ENCODE assay signal across 19 mouse cellular contexts in the genomic region with DNA sequence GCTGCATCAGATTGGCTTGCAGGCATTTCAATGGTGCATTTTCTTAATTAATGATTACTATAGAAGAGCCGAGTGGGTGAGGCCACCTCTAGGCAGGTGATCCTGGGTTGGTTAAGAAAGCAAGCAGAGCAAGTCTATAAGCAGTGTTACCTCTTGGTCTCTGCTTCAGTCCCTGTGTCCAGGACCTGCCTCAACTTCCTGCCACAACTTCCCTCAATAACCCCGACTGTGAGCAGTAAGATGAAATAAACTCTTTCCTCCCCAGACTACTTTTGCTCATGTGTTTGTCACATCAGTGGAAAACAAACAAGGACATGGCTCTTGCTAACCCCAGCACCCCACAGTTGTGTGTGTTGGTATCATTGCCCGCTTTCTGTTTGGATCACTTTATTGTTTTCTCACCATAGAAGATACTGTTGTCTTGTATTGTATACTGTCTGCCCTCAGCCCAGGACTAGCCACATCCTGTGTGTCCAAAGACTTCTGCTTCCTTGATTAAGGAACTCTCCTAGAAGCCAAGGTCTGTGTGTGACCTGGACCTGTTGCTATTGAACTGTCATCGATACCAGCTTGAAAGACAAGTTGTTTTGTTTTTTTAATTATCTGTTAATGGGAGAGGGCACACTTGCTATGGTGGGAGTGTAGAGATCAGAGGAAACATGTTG. TPM values are rescaled to one million over a fixed set of nuclear protein-coding genes. Genes with fewer than 3 reads are reported as not detected.
DNase-seq lines count a peak whose midpoint lies in the region; ATAC-seq and TF ChIP-seq lines count a peak whose summit lies in the region.
"Had no signal": no experiment of that assay in that cellular context is flagged by ENCODE, and none has a peak within 500 bp of the region (broad histone marks: within the 10 kb centered on the region; RNA-seq: fewer than 3 reads in every experiment).

No protein-coding gene starts in this region.

- intact Hi-C loops in heart, adult 2 months (cut with DNase I) = no loop called here

- H3K9ac ChIP-seq in heart, adult 2 months (ENCODE audit: low read depth, low read length) = no peak overlapping the region
- no peak overlapping the region for H3K9ac ChIP-seq in heart, embryonic 11.5 days (ENCODE audit: low read depth, low read length)
- no peak overlapping the region for H3K9ac ChIP-seq in lung, embryonic 16.5 days (ENCODE audit: low read length)
- no peak overlapping the region for H3K9ac ChIP-seq in liver, postnatal 0 days (replicated peaks)
- H3K9ac ChIP-seq: forebrain, postnatal 0 days; heart, embryonic 12.5 days; hindbrain, embryonic 14.5 days; limb, embryonic 13.5 days; stomach, embryonic 15.5 days had no signal

- TF ChIP-seq POLR2A in heart, adult 2 months (IDR thresholded peaks at IDR 0.05; ENCODE audit: insufficient read depth, low read depth, low read length) = no peak

- TF ChIP-seq CTCF in heart, adult 2 months (IDR thresholded peaks at IDR 0.05) = no peak
- no peak for TF ChIP-seq CTCF in liver, postnatal 0 days (IDR thresholded peaks at IDR 0.05; ENCODE audit: low read depth)

- peak overlapping the region; percentile 86 for H3K27ac ChIP-seq in heart, adult 2 months
- H3K27ac ChIP-seq in heart, embryonic 11.5 days (ENCODE audit: low read depth, low read length) = no peak overlapping the region
- H3K27ac ChIP-seq in lung, embryonic 16.5 days (ENCODE audit: low read length) = 0 out of 2 replicates have a peak overlapping the region, but pooled peaks have one; percentile 7
- peak overlapping the region; percentile 84; the same call in 1 of the 2 replicates for H3K27ac ChIP-seq in liver, postnatal 0 days (ENCODE audit: low read depth)
- H3K27ac ChIP-seq: hindbrain, embryonic 14.5 days; limb, embryonic 13.5 days; stomach, embryonic 15.5 days had no signal

- H3K27me3 ChIP-seq in heart, adult 2 months (ENCODE audit: control insufficient read depth, insufficient read depth, low read length) = no peaks in the 10 kb centered on the region
- no peaks in the 10 kb centered on the region for H3K27me3 ChIP-seq in heart, embryonic 11.5 days (ENCODE audit: control insufficient read depth, insufficient read depth, low read length)
- H3K27me3 ChIP-seq in lung, embryonic 16.5 days (ENCODE audit: control insufficient read depth, insufficient read depth, low read depth, low read length) = no peaks in the 10 kb centered on the region
- H3K27me3 ChIP-seq in liver, postnatal 0 days (ENCODE audit: insufficient read depth, low read length) = no peaks in the 10 kb centered on the region
- H3K27me3 ChIP-seq: heart, embryonic 12.5 days; limb, embryonic 13.5 days; stomach, embryonic 15.5 days had no signal

- peaks cover 44% of the 10 kb centered on the region for H3K4me1 ChIP-seq in heart, adult 2 months (ENCODE audit: control insufficient read depth, insufficient read depth, low read length)
- H3K4me1 ChIP-seq in heart, embryonic 11.5 days (ENCODE audit: control insufficient read depth, insufficient read depth, low read length) = peaks cover 10% of the 10 kb centered on the region
- H3K4me1 ChIP-seq in lung, embryonic 16.5 days (replicated peaks; ENCODE audit: control insufficient read depth, insufficient read depth, low read length) = peaks cover 42% of the 10 kb centered on the region
- peaks cover 37% of the 10 kb centered on the region for H3K4me1 ChIP-seq in liver, postnatal 0 days (ENCODE audit: insufficient read depth)

- no peak overlapping the region for H3K4me2 ChIP-seq in heart, embryonic 11.5 days
- no peak overlapping the region for H3K4me2 ChIP-seq in lung, embryonic 16.5 days (ENCODE audit: low read depth, low read length)
- H3K4me2 ChIP-seq in liver, postnatal 0 days (ENCODE audit: low read depth, low read length) = no peak overlapping the region
- H3K4me2 ChIP-seq: heart, embryonic 12.5 days; hindbrain, embryonic 14.5 days; limb, embryonic 13.5 days; midbrain, embryonic 11.5 days; stomach, embryonic 15.5 days had no signal

- H3K36me3 ChIP-seq in heart, adult 2 months (ENCODE audit: control insufficient read depth, insufficient read depth, low read length) = peaks cover 44% of the 10 kb centered on the region
- no peaks in the 10 kb centered on the region for H3K36me3 ChIP-seq in heart, embryonic 11.5 days (ENCODE audit: control insufficient read depth, insufficient read depth, low read length)
- 0 out of 2 replicates have a peak, but pooled peaks cover 3% of the 10 kb centered on the region for H3K36me3 ChIP-seq in lung, embryonic 16.5 days (ENCODE audit: control insufficient read depth, insufficient read depth, low read length)
- peaks cover 6% of the 10 kb centered on the region for H3K36me3 ChIP-seq in liver, postnatal 0 days (replicated peaks; ENCODE audit: insufficient read depth, low read length)
- H3K36me3 ChIP-seq: stomach, embryonic 15.5 days had no signal

- H3K4me3 ChIP-seq in heart, adult 2 months = no peak overlapping the region
- no peak overlapping the region for H3K4me3 ChIP-seq in heart, embryonic 11.5 days (ENCODE audit: low read depth, low read length)
- H3K4me3 ChIP-seq in lung, embryonic 16.5 days (ENCODE audit: low read length) = no peak overlapping the region
- no peak overlapping the region for H3K4me3 ChIP-seq in liver, postnatal 0 days (ENCODE audit: low read depth, low read length)
- H3K4me3 ChIP-seq: heart, embryonic 12.5 days; limb, embryonic 13.5 days; stomach, embryonic 15.5 days had no signal

- no peaks in the 10 kb centered on the region; the same call in 1 of the 2 replicates for H3K79me2 ChIP-seq in heart, adult 2 months (replicated peaks; ENCODE audit: control insufficient read depth, insufficient read depth, low read length)

- no peak for TF ChIP-seq EP300 in heart, adult 2 months (IDR thresholded peaks at IDR 0.05; ENCODE audit: insufficient read depth, low read depth, low read length)
- no peak for TF ChIP-seq EP300 in liver, postnatal 0 days (IDR thresholded peaks at IDR 0.05; ENCODE audit: low read depth)

- WGBS in heart, adult 2 months = 62% methylated on average over 4 of the region's 4 CpGs
- WGBS in heart, embryonic 11.5 days (ENCODE audit: insufficient replicate concordance) = 70% methylated on average over 4 of the region's 4 CpGs
- 67% methylated on average over 4 of the region's 4 CpGs for WGBS in lung, embryonic 16.5 days
- WGBS in liver, postnatal 0 days (ENCODE audit: insufficient replicate concordance) = 39% methylated on average over 4 of the region's 4 CpGs

- no peak for ATAC-seq in heart, embryonic 11.5 days (replicated peaks; ENCODE audit: insufficient number of reproducible peaks, low FRiP score, low TSS enrichment)
- no peak for ATAC-seq in lung, embryonic 16.5 days (ENCODE audit: low read depth)
- no peak for ATAC-seq in liver, postnatal 0 days
- ATAC-seq: CD4-positive, CD25-positive, alpha-beta regulatory T cell, adult 4 months; forebrain, postnatal 0 days had no signal

- no peak for DNase-seq in heart, adult 2 months
- no peak for DNase-seq in lung, postnatal 25 days (ENCODE audit: low spot score)
- DNase-seq in liver, postnatal 0 days = no peak
- DNase-seq in left cerebral cortex, adult 9 months (ENCODE audit: low spot score in 2 of 2) = no peak
- no peak for DNase-seq in thymus, adult 18-20 months
- DNase-seq: adrenal gland, postnatal 25 days; cerebellum, adult 11-12 months; cerebellum, postnatal 10 days; forebrain, postnatal 0 days; layer of hippocampus, postnatal 36 days; thymus, postnatal 36 days had no signal

- H3K9me3 ChIP-seq in heart, embryonic 11.5 days (replicated peaks; ENCODE audit: control insufficient read depth, low read length) = no peaks in the 10 kb centered on the region
- no peaks in the 10 kb centered on the region for H3K9me3 ChIP-seq in lung, embryonic 16.5 days (ENCODE audit: control insufficient read depth, low read length)
- H3K9me3 ChIP-seq in liver, postnatal 0 days (ENCODE audit: low read length) = no peaks in the 10 kb centered on the region
- H3K9me3 ChIP-seq: heart, embryonic 12.5 days; limb, embryonic 13.5 days; stomach, embryonic 15.5 days had no signal

RNA-seq across cellular contexts. Expression of a gene that starts 38.3 kb away (rescaled TPM):
- 10 to 100 TPM; 14.7 to 25.3 TPM for total RNA-seq in heart, adult 2 months (2021)
- polyA plus RNA-seq in heart, adult 2 months (2012; rRNA removed) = 6.1 and 10.3 TPM in 2 replicates
- polyA plus RNA-seq in heart, embryonic 11.5 days (2014; fragmentation: Nextera tagmentation; extraction: Ambion mirVana) = 8.8 and 10.2 TPM in 2 replicates
- 16.4 and 16.7 TPM in 2 replicates for polyA plus RNA-seq in lung, embryonic 16.5 days (2015; fragmentation: Nextera tagmentation; extraction: Ambion mirVana)
- 8.3 and 10.0 TPM in 2 replicates for polyA plus RNA-seq in liver, postnatal 0 days (2015; fragmentation: Nextera tagmentation; extraction: Ambion mirVana)
